Mouse (Mus musculus): ENCODE measurements around the gene Zfp579.

The Zfp579 gene

GRCm38 (mm10) chr7:4963527-4963926, 32.4 kb downstream of the Zfp579 start:
- in situ Hi-C loops (cut with MseI, MboI) = no loop called here

DNA sequence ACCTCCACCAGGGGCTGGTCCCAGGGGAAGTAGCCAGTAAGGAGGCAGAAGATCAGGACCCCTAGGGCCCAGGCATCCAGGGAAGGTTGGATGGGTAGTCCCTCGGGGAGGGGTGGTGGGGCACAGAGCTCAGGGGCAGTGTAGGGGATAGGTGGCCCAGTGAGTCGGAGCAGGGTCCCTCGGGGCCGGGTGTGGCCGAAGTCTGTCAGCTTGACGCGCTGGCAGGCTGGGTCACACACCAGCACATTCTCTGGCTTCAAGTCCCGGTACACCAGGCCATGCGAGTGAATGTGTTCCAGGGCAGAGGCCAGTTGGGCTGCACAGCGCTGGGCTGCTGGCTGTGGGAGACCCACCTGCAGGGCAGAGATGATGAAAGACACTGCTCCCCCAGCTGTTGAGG, 38.6 kb downstream of the Zfp579 start:
- in situ Hi-C loops (cut with MseI, MboI) = no loop called here

GRCm38 (mm10) chr7:4953815-4954445, 42.0 kb downstream of the Zfp579 start:
- in situ Hi-C loops (cut with MseI, MboI) = no loop called here

GRCm38 (mm10) chr7:4950561-4951342, 45.2 kb downstream of the Zfp579 start:
- in situ Hi-C loops (cut with MseI, MboI) = no loop called here

DNA sequence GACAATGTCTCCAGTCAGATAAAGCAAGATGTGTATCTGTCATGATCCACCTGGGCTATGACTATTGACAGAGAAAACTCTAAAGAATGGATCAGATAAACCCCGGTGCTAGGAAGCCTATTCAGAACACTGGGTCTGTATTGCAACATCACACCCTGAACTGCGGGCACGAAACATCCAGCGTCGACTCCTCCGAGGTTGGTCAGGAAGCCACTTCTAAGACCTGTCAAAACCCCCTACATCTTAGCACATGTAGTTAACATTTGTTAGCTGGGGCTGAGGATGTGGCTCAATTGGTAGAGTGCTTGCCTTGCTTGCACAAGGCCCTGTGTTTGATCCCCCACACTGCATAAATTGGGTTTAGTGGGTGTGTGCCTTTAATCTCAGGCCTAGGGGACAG, 47.6 kb downstream of the Zfp579 start:
- in situ Hi-C loops (cut with MseI, MboI) = loop anchor here in 1 of 2 experiments (10.0 kb wide), 1 partner anchor 96 kb away; no protein-coding TSS in a partner anchor

DNA sequence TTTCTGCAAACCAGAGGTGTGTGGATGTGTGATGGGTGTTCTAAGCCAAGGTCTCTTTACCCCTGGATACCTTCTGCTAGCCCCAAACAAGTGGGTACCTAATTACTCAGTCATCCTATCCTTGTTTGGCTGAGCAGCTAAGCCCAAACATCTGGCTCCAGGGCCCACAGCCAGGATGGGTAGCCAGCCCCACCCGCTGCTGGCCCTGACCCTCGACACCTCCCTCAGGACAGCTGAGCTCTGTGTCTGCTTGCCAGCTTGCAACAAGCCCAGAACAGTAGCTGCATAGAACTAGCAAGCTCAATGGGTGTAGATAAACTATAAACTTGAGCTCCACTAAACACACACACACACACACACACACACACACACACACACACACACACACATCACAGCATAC, 48.1 kb downstream of the Zfp579 start:
- in situ Hi-C loops (cut with MseI, MboI) = loop anchor here in 1 of 2 experiments (10.0 kb wide), 1 partner anchor 97 kb away; no protein-coding TSS in a partner anchor

DNA sequence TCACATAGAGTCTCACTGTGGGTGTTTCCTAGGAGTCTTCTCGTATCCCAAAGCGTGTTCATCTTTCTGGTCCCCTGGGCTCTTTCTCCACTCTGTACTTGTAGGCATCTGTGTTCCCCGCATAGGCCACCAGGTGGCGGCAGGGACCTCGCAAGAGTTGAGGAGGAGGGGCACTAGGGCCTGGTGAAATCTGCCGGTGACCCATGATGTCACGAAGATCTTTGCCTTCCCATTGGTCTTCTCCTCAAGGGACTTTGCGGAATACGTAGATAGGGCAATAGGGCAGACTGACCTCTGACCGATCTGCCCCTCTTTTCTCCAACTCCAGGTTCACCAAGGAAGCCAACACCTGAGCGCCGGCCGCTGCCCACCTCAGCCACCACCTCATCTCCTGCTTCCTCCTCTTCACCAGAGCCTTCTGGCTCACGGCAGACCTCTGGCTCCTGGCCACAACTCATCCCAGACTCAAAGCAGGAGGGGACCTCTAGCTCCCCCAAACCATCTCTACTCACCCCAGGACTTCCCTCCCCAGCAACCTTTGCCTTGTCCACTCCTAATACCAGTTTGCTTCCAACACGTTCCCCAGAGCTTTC, 52.6 kb downstream of the Zfp579 start:
- in situ Hi-C loops (cut with MseI, MboI) = loop anchor here (5.0 to 10.0 kb wide), 2 partner anchors 101 to 104 kb away; no protein-coding TSS in a partner anchor

- in situ Hi-C loops (cut with MseI, MboI) = loop anchor here (5.0 to 10.0 kb wide), 2 partner anchors 102 to 105 kb away; no protein-coding TSS in a partner anchor
These were observed 53.3 kb downstream of the Zfp579 start for GRCm38 (mm10) chr7:4942673-4943072.

GRCm38 (mm10) chr7:4940068-4940479, 55.9 kb downstream of the Zfp579 start:
- in situ Hi-C loops (cut with MseI, MboI) = loop anchor here (5.0 to 10.0 kb wide), 2 partner anchors 105 to 107 kb away; no protein-coding TSS in a partner anchor

DNA sequence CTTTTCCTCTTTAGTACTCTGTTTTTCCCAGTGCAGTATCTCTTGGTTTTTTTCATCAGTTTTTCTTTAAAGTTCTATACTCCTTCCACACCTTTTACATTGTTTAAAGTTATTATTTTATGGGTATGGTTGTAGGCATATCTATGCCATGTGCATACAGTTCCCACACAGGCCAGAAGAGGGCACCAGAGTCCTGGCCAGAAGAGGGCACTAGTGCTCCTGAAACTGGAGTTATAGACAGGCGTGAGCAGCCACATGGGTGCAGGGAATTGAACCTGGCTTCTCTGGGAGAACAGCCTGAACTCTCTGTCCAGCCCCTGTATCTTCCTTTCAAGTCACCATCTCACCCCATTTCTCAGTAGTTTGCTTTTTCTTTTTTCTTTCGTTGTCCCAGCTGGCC, 57.5 kb downstream of the Zfp579 start:
- in situ Hi-C loops (cut with MseI, MboI) = no loop called here

DNA sequence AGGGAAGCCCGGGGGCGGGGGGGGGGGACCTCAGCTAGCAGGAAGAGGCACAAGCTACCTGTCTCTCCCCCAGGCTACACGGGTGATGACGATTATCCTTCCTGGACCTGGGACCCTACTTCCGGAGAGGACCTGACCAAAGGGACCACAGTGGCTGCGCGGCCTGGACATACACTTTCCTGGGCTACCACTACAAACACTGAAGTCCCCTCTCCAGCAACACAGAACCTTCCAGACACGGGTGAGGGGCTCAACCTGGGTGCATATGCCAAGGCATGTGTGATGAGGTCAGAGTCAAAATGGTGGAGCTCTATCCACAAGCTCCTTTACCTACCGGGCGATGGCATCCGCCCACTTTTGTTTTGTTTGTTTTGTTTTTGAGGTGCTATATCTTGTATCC, 58.6 kb downstream of the Zfp579 start:
- in situ Hi-C loops (cut with MseI, MboI) = no loop called here

DNA sequence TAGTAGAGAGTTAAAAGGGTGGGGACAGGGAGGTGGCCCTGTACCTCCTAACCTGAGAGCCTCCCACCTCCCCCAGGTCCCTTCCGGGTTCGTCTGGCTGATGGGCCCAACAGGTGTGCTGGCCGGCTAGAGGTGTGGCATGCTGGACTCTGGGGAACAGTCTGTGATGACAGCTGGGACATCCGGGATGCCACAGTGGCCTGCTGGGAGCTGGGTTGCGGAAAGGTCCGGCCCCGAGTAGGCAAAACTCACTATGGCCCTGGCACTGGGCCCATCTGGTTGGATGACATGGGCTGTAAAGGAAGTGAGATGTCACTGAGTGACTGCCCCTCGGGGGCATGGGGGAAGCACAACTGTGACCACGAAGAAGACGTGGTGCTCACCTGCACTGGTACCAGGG, 59.1 kb downstream of the Zfp579 start:
- in situ Hi-C loops (cut with MseI, MboI) = no loop called here

DNA sequence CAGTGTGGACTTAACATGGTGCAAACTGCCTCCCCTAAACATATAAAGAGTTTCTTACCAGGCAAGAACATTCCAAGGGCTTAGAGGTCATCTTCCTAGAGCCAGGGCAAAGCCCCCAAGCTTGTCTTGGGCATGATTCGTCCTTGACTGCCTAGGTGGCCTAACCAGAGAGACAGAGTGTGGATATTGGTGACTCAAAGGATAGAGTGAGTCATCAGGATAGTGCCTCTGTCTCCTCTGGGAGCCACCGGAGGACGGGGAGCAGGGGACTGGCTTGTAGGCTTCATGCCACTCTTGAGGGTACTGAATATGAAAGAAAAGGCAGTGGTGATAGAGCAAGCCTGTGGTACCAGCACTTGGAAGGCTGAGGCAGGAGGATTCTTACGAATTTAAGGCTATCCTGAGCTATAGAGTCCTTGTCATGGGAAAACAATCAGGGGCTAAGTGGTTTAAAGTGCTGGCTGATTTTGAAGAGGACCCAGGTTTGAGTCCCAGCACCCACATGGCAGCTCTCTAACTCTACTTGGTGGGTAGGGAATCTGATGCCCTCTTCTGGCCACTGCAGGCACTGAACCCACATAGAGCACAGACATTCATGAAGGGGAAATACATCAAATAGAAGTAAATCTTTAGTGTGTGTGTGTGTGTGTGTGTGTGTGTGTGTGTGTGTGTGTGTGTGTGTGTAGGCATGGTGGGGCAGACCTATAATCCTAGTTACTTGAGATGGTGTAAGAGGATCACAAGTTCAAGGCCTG, 61.6 kb downstream of the Zfp579 start:
- in situ Hi-C loops (cut with MseI, MboI) = no loop called here

Data from mouse trophoblast stem cell (cell line).